Mouse (Mus musculus): Measurements from ENCODE around the gene Myrip. TPM values are rescaled to one million over a fixed set of nuclear protein-coding genes. Genes with fewer than 3 reads are reported as not detected.
A peak's percentile ranks its signal among the peaks of the same experiment; 100 is the strongest.

Gene Myrip
- polyA plus RNA-seq, 1 experiment from 2014 or later = 0.27 TPM

- Histone ChIP-seq H3K27ac (replicated peaks) (no peak overlapping the region), H3K9me3 (no peaks in the 10 kb centered on the region), H3K4me3 (no peak overlapping the region), H3K27me3 (replicated peaks; ENCODE audit: low read depth, poor library complexity, severe bottlenecking) (no peaks in the 10 kb centered on the region), H3K4me1 (peaks cover 32% of the 10 kb centered on the region), H3K36me3 (replicated peaks) (no peaks in the 10 kb centered on the region)
- no peak for DNase-seq (ENCODE audit: low spot score)
- WGBS = 64% methylated on average over 4 of the region's 4 CpGs
Observed at GRCm38 (mm10) chr9:120343123-120343790, 41.9 kb downstream of the Myrip start.

- DNase-seq (ENCODE audit: low spot score) = no peak
- no peak overlapping the region for H3K4me3 ChIP-seq
- no peaks in the 10 kb centered on the region for H3K27me3 ChIP-seq (replicated peaks; ENCODE audit: low read depth, poor library complexity, severe bottlenecking)
- peaks cover 20% of the 10 kb centered on the region for H3K4me1 ChIP-seq
- no peaks in the 10 kb centered on the region for H3K9me3 ChIP-seq
- 33% methylated on average over 5 of the region's 5 CpGs for WGBS
- H3K36me3 ChIP-seq (replicated peaks) = no peaks in the 10 kb centered on the region
- H3K27ac ChIP-seq (replicated peaks) = peak overlapping the region; percentile 45
Observed at GRCm38 (mm10) chr9:120345651-120346151, 44.4 kb downstream of the Myrip start.

GRCm38 (mm10) chr9:120349145-120349544, 47.8 kb downstream of the Myrip start:
- no peaks in the 10 kb centered on the region for H3K27me3 ChIP-seq (replicated peaks; ENCODE audit: low read depth, poor library complexity, severe bottlenecking)
- DNase-seq (ENCODE audit: low spot score) = no peak
- H3K9me3 ChIP-seq = no peaks in the 10 kb centered on the region
- H3K4me3 ChIP-seq = no peak overlapping the region
- H3K36me3 ChIP-seq (replicated peaks) = no peaks in the 10 kb centered on the region
- WGBS = 58% methylated on average over 4 of the region's 4 CpGs
- no peak overlapping the region for H3K27ac ChIP-seq (replicated peaks)
- H3K4me1 ChIP-seq = peaks cover 15% of the 10 kb centered on the region

- Histone ChIP-seq H3K27ac (replicated peaks) (no peak overlapping the region), H3K27me3 (replicated peaks; ENCODE audit: low read depth, poor library complexity, severe bottlenecking) (no peaks in the 10 kb centered on the region), H3K4me1 (peaks cover 11% of the 10 kb centered on the region), H3K9me3 (no peaks in the 10 kb centered on the region), H3K36me3 (replicated peaks) (no peaks in the 10 kb centered on the region), H3K4me3 (no peak overlapping the region)
- no peak for DNase-seq (ENCODE audit: low spot score)
- WGBS = 74% methylated on average over 6 of the region's 6 CpGs
Observed at GRCm38 (mm10) chr9:120350346-120350745, 49.0 kb downstream of the Myrip start.

GRCm38 (mm10) chr9:120351061-120351460, 49.7 kb downstream of the Myrip start:
- Histone ChIP-seq H3K4me1 (peaks cover 5% of the 10 kb centered on the region), H3K27ac (replicated peaks) (no peak overlapping the region), H3K9me3 (no peaks in the 10 kb centered on the region), H3K27me3 (replicated peaks; ENCODE audit: low read depth, poor library complexity, severe bottlenecking) (no peaks in the 10 kb centered on the region), H3K4me3 (no peak overlapping the region), H3K36me3 (replicated peaks) (no peaks in the 10 kb centered on the region)
- DNase-seq (ENCODE audit: low spot score) = no peak
- 86% methylated on average over 7 of the region's 7 CpGs for WGBS

GRCm38 (mm10) chr9:120351474-120351873, 50.2 kb downstream of the Myrip start:
- Histone ChIP-seq H3K27ac (replicated peaks) (no peak overlapping the region), H3K4me3 (no peak overlapping the region), H3K27me3 (replicated peaks; ENCODE audit: low read depth, poor library complexity, severe bottlenecking) (no peaks in the 10 kb centered on the region), H3K36me3 (replicated peaks) (no peaks in the 10 kb centered on the region), H3K9me3 (no peaks in the 10 kb centered on the region), H3K4me1 (0 out of 2 replicates have a peak, but pooled peaks cover under 1% of the 10 kb centered on the region)
- DNase-seq (ENCODE audit: low spot score) = no peak
- WGBS = 92% methylated on average over 8 of the region's 8 CpGs

- no peak overlapping the region for H3K27ac ChIP-seq (replicated peaks)
- H3K4me1 ChIP-seq = no peaks in the 10 kb centered on the region
- no peak overlapping the region for H3K4me3 ChIP-seq
- 73% methylated on average over 4 of the region's 4 CpGs for WGBS
- DNase-seq (ENCODE audit: low spot score) = no peak
- H3K27me3 ChIP-seq (replicated peaks; ENCODE audit: low read depth, poor library complexity, severe bottlenecking) = no peaks in the 10 kb centered on the region
- H3K9me3 ChIP-seq = no peaks in the 10 kb centered on the region
- H3K36me3 ChIP-seq (replicated peaks) = no peaks in the 10 kb centered on the region
Observed at GRCm38 (mm10) chr9:120353036-120353435, 51.7 kb downstream of the Myrip start.

GRCm38 (mm10) chr9:120353967-120354366, 52.7 kb downstream of the Myrip start:
- H3K4me3 ChIP-seq = no peak overlapping the region
- WGBS = 74% methylated on average over 3 of the region's 3 CpGs
- no peak overlapping the region for H3K27ac ChIP-seq (replicated peaks)
- H3K36me3 ChIP-seq (replicated peaks) = no peaks in the 10 kb centered on the region
- no peaks in the 10 kb centered on the region for H3K9me3 ChIP-seq
- no peaks in the 10 kb centered on the region for H3K4me1 ChIP-seq
- H3K27me3 ChIP-seq (replicated peaks; ENCODE audit: low read depth, poor library complexity, severe bottlenecking) = no peaks in the 10 kb centered on the region
- no peak for DNase-seq (ENCODE audit: low spot score)

- H3K27ac ChIP-seq (replicated peaks) = no peak overlapping the region
- no peaks in the 10 kb centered on the region for H3K9me3 ChIP-seq
- DNase-seq (ENCODE audit: low spot score) = no peak
- WGBS = 89% methylated on average over 12 of the region's 12 CpGs
- no peaks in the 10 kb centered on the region for H3K4me1 ChIP-seq
- H3K27me3 ChIP-seq (replicated peaks; ENCODE audit: low read depth, poor library complexity, severe bottlenecking) = no peaks in the 10 kb centered on the region
- no peaks in the 10 kb centered on the region for H3K36me3 ChIP-seq (replicated peaks)
- H3K4me3 ChIP-seq = no peak overlapping the region
Observed at GRCm38 (mm10) chr9:120354550-120355345, 53.4 kb downstream of the Myrip start.

GRCm38 (mm10) chr9:120356490-120356889, 55.2 kb downstream of the Myrip start:
- Histone ChIP-seq H3K4me1 (0 out of 2 replicates have a peak, but pooled peaks cover 4% of the 10 kb centered on the region), H3K9me3 (no peaks in the 10 kb centered on the region), H3K4me3 (no peak overlapping the region), H3K36me3 (replicated peaks) (no peaks in the 10 kb centered on the region), H3K27ac (replicated peaks) (no peak overlapping the region), H3K27me3 (replicated peaks; ENCODE audit: low read depth, poor library complexity, severe bottlenecking) (no peaks in the 10 kb centered on the region)
- no peak for DNase-seq (ENCODE audit: low spot score)
- 86% methylated on average over 6 of the region's 6 CpGs for WGBS

GRCm38 (mm10) chr9:120358060-120358459, 56.7 kb downstream of the Myrip start:
- H3K9me3 ChIP-seq = no peaks in the 10 kb centered on the region
- no peaks in the 10 kb centered on the region for H3K27me3 ChIP-seq (replicated peaks; ENCODE audit: low read depth, poor library complexity, severe bottlenecking)
- no peak overlapping the region for H3K27ac ChIP-seq (replicated peaks)
- DNase-seq (ENCODE audit: low spot score) = no peak
- H3K36me3 ChIP-seq (replicated peaks) = no peaks in the 10 kb centered on the region
- H3K4me3 ChIP-seq = no peak overlapping the region
- 0 out of 2 replicates have a peak, but pooled peaks cover 4% of the 10 kb centered on the region for H3K4me1 ChIP-seq
- 80% methylated on average over 6 of the region's 6 CpGs for whole genome bisulfite sequencing

- H3K36me3 ChIP-seq (replicated peaks) = no peaks in the 10 kb centered on the region
- 0 out of 2 replicates have a peak, but pooled peaks cover 4% of the 10 kb centered on the region for H3K4me1 ChIP-seq
- H3K9me3 ChIP-seq = no peaks in the 10 kb centered on the region
- 60% methylated on average over 14 of the region's 14 CpGs for WGBS
- no peaks in the 10 kb centered on the region for H3K27me3 ChIP-seq (replicated peaks; ENCODE audit: low read depth, poor library complexity, severe bottlenecking)
- DNase-seq (ENCODE audit: low spot score) = no peak
- H3K4me3 ChIP-seq = no peak overlapping the region
- H3K27ac ChIP-seq (replicated peaks) = no peak overlapping the region; the same call in 1 of the 2 replicates
Observed at GRCm38 (mm10) chr9:120360397-120361177, 59.3 kb downstream of the Myrip start.

All from embryonic facial prominence, embryonic 10.5 days (tissue).